Mouse (Mus musculus): ENCODE measurements at regions not wholly inside any gene's neighbourhood (a gene's known extent, or its start where the extent isn't known, plus 50 kb on each side); places are given as distances from the start of the nearest gene placed in this dataset.
A peak's percentile ranks its signal among the peaks of the same experiment; 100 is the strongest.

- ATAC-seq (no peak), DNase-seq (ENCODE audit: low read depth, low spot score) (no peak)
- in situ Hi-C loops (cut with MboI; ENCODE audit: low pct_unique_long_range_greater_than_20kb): loop anchor here (5.0 kb wide), 3 partner anchors 78 to 168 kb away; no protein-coding TSS in a partner anchor
- TF ChIP-seq CTCF (IDR thresholded peaks at IDR 0.05): no peak
- no peaks in the 10 kb centered on the region for H3K27me3 ChIP-seq
- POLR2A ChIA-PET: no interaction called here
- CTCF ChIA-PET: interaction anchor here (1.6 kb wide), 1 partner anchor 12 kb away, joined by 3 read pairs; no protein-coding TSS in a partner anchor
Observed at GRCm38 (mm10) chr14:76619038-76619409, 62.3 kb upstream of the Serp2 start.

GRCm38 (mm10) chr14:76618331-76619037 lies 61.8 kb upstream of the Serp2 start:
- ATAC-seq (no peak), DNase-seq (ENCODE audit: low read depth, low spot score) (no peak)
- ChIA-PET CTCF (interaction anchor here (1.6 kb wide), 1 partner anchor 12 kb away, joined by 3 read pairs; no protein-coding TSS in a partner anchor), POLR2A (interaction anchor here (0.6 kb wide), 1 partner anchor 105 kb away, joined by 7 read pairs; no protein-coding TSS in a partner anchor)
- in situ Hi-C loops (cut with MboI; ENCODE audit: low pct_unique_long_range_greater_than_20kb): loop anchor here (5.0 kb wide), 3 partner anchors 79 to 169 kb away; no protein-coding TSS in a partner anchor
- H3K27me3 ChIP-seq: no peaks in the 10 kb centered on the region
- no peak for TF ChIP-seq CTCF (IDR thresholded peaks at IDR 0.05)

- ChIA-PET CTCF (no interaction called here), POLR2A (interaction anchor here (0.6 kb wide), 1 partner anchor 104 kb away, joined by 7 read pairs; no protein-coding TSS in a partner anchor)
- H3K27me3 ChIP-seq: no peaks in the 10 kb centered on the region
- ATAC-seq: no peak
- in situ Hi-C loops (cut with MboI; ENCODE audit: low pct_unique_long_range_greater_than_20kb): loop anchor here (5.0 kb wide), 3 partner anchors 79 to 169 kb away; no protein-coding TSS in a partner anchor
- DNase-seq (ENCODE audit: low read depth, low spot score): no peak
- no peak for TF ChIP-seq CTCF (IDR thresholded peaks at IDR 0.05)
Observed at GRCm38 (mm10) chr14:76617889-76618288, 61.2 kb upstream of the Serp2 start.

GRCm38 (mm10) chr14:76617447-76617846 lies 60.8 kb upstream of the Serp2 start:
- DNase-seq (ENCODE audit: low read depth, low spot score) (no peak), ATAC-seq (no peak)
- in situ Hi-C loops (cut with MboI; ENCODE audit: low pct_unique_long_range_greater_than_20kb): loop anchor here (5.0 kb wide), 3 partner anchors 80 to 170 kb away; no protein-coding TSS in a partner anchor
- ChIA-PET CTCF (no interaction called here), POLR2A (interaction anchor here (0.6 to 3.1 kb wide), 3 partner anchors 10 to 104 kb away, joined by 3 to 9 read pairs (median 7); no protein-coding TSS in a partner anchor)
- H3K27me3 ChIP-seq: no peaks in the 10 kb centered on the region
- TF ChIP-seq CTCF (IDR thresholded peaks at IDR 0.05): no peak

- ChIA-PET POLR2A (interaction anchor here (0.7 to 3.1 kb wide), 4 partner anchors 14 to 108 kb away, joined by 3 to 9 read pairs (median 4); no protein-coding TSS in a partner anchor), CTCF (interaction anchor here (0.9 to 1.6 kb wide), 3 partner anchors 9 to 82 kb away, joined by 3 to 4 read pairs (median 3); no protein-coding TSS in a partner anchor)
- no peak for TF ChIP-seq CTCF (IDR thresholded peaks at IDR 0.05)
- H3K27me3 ChIP-seq: no peaks in the 10 kb centered on the region
- ATAC-seq: peak; percentile 60
- in situ Hi-C loops (cut with MboI; ENCODE audit: low pct_unique_long_range_greater_than_20kb): loop anchor here (5.0 kb wide), 3 partner anchors 81 to 171 kb away; no protein-coding TSS in a partner anchor
- no peak for DNase-seq (ENCODE audit: low read depth, low spot score)
Observed at GRCm38 (mm10) chr14:76616367-76616683, 59.6 kb upstream of the Serp2 start.

- ChIA-PET POLR2A (interaction anchor here (0.7 to 3.1 kb wide), 5 partner anchors 13 to 107 kb away, joined by 3 to 9 read pairs (median 3); no protein-coding TSS in a partner anchor), CTCF (interaction anchor here (0.9 to 1.6 kb wide), 3 partner anchors 9 to 83 kb away, joined by 3 to 4 read pairs (median 3); no protein-coding TSS in a partner anchor)
- no peaks in the 10 kb centered on the region for H3K27me3 ChIP-seq
- DNase-seq (ENCODE audit: low read depth, low spot score) (no peak), ATAC-seq (no peak)
- no peak for TF ChIP-seq CTCF (IDR thresholded peaks at IDR 0.05)
- in situ Hi-C loops (cut with MboI; ENCODE audit: low pct_unique_long_range_greater_than_20kb): loop anchor here (5.0 kb wide), 3 partner anchors 82 to 172 kb away; no protein-coding TSS in a partner anchor
Observed at GRCm38 (mm10) chr14:76615603-76616366, 59.1 kb upstream of the Serp2 start.

GRCm38 (mm10) chr14:76615182-76615581 lies 58.5 kb upstream of the Serp2 start:
- TF ChIP-seq CTCF (IDR thresholded peaks at IDR 0.05): no peak
- no peaks in the 10 kb centered on the region for H3K27me3 ChIP-seq
- ChIA-PET POLR2A (interaction anchor here (1.1 to 3.1 kb wide), 2 partner anchors 57 to 84 kb away, joined by 3 to 9 read pairs; no protein-coding TSS in a partner anchor), CTCF (interaction anchor here (1.3 to 1.6 kb wide), 2 partner anchors 8 to 84 kb away, joined by 3 to 4 read pairs; no protein-coding TSS in a partner anchor)
- in situ Hi-C loops (cut with MboI; ENCODE audit: low pct_unique_long_range_greater_than_20kb): loop anchor here (5.0 kb wide), 3 partner anchors 82 to 172 kb away; no protein-coding TSS in a partner anchor
- DNase-seq (ENCODE audit: low read depth, low spot score): no peak
- no peak for ATAC-seq

- ChIA-PET POLR2A (interaction anchor here (1.1 to 3.1 kb wide), 2 partner anchors 57 to 84 kb away, joined by 3 to 9 read pairs; no protein-coding TSS in a partner anchor), CTCF (interaction anchor here (1.6 kb wide), 1 partner anchor 84 kb away, joined by 4 read pairs; no protein-coding TSS in a partner anchor)
- DNase-seq (ENCODE audit: low read depth, low spot score): no peak
- no peaks in the 10 kb centered on the region for H3K27me3 ChIP-seq
- ATAC-seq: no peak
- TF ChIP-seq CTCF (IDR thresholded peaks at IDR 0.05): no peak
- in situ Hi-C loops (cut with MboI; ENCODE audit: low pct_unique_long_range_greater_than_20kb): loop anchor here (5.0 kb wide), 3 partner anchors 83 to 173 kb away; no protein-coding TSS in a partner anchor
Observed at GRCm38 (mm10) chr14:76614682-76615081, 58.0 kb upstream of the Serp2 start.

GRCm38 (mm10) chr14:76613604-76614003 lies 56.9 kb upstream of the Serp2 start:
- no peak for TF ChIP-seq CTCF (IDR thresholded peaks at IDR 0.05)
- POLR2A ChIA-PET: interaction anchor here (0.6 to 0.7 kb wide), 2 partner anchors 56 to 225 kb away, joined by 4 to 5 read pairs; no protein-coding TSS in a partner anchor
- CTCF ChIA-PET: no interaction called here
- in situ Hi-C loops (cut with MboI; ENCODE audit: low pct_unique_long_range_greater_than_20kb): no loop called here
- DNase-seq (ENCODE audit: low read depth, low spot score): no peak
- H3K27me3 ChIP-seq: no peaks in the 10 kb centered on the region
- ATAC-seq: no peak
